Mouse (Mus musculus) lung, embryonic 16.5 days (tissue): Measurements from ENCODE around the gene Npas1. TPM values are rescaled to one million over a fixed set of nuclear protein-coding genes. Genes with fewer than 3 reads are reported as not detected.

Source experiments
- ATAC-seq: fragments of 200-750 bp; cut with Nextera tagmentation; 2 replicates; pipeline ENCODE4 v1.8.0; 2017; ENCODE audit warnings: low read depth, mild to moderate bottlenecking, moderate library complexity
- H3K27ac ChIP-seq: fragments of 300-500 bp; sonication (generic); 2 replicates; pipeline ENCODE4 v1.5.1; 2014; ENCODE audit warnings: mild to moderate bottlenecking, control low read depth, low read length
- H3K27me3 ChIP-seq: fragments of 300-500 bp; sonication (generic); 2 replicates; pipeline ENCODE4 v1.6.1; 2014; ENCODE audit warnings: low read depth, low read length, mixed read lengths; ENCODE audit not compliant: control insufficient read depth, insufficient read depth
- H3K36me3 ChIP-seq: fragments of 300-500 bp; sonication (generic); 2 replicates; pipeline ENCODE4 v1.6.1; 2014; ENCODE audit warnings: low read length; ENCODE audit not compliant: control insufficient read depth, insufficient read depth
- H3K4me1 ChIP-seq: fragments of 300-500 bp; sonication (generic); replicated peaks from 2 replicates; pipeline ENCODE4 v1.6.1; 2014; ENCODE audit warnings: low read length, mixed read lengths; ENCODE audit not compliant: control insufficient read depth, insufficient read depth
- H3K4me2 ChIP-seq: fragments of 300-500 bp; sonication (generic); 2 replicates; pipeline ENCODE4 v1.6.1; 2014; ENCODE audit warnings: low read depth, low read length, control low read depth
- H3K4me3 ChIP-seq: fragments of 300-500 bp; sonication (generic); 2 replicates; pipeline ENCODE4 v1.5.1; 2014; ENCODE audit warnings: mild to moderate bottlenecking, low read length, control low read depth
- H3K9ac ChIP-seq: fragments of 300-500 bp; sonication (generic); 2 replicates; pipeline ENCODE4 v1.6.1; 2014; ENCODE audit warnings: low read length, control low read depth
- H3K9me3 ChIP-seq: fragments of 300-500 bp; sonication (generic); 2 replicates; pipeline ENCODE4 v1.6.1; 2016; ENCODE audit warnings: low read length; ENCODE audit not compliant: control insufficient read depth
- WGBS: fragments of 180-500 bp; shearing (Covaris S2); extraction: QIAGEN DNeasy Blood & Tissue Kit; methylation state at CpG from one replicate; pipeline ENCODE4 v1.1.7; 2014; 5-methylcytosine and 5-hydroxymethylcytosine counted together
- polyA plus RNA-seq: library from polyadenylated mRNA; unstranded; fragments of >200 nt; fragmentation: Nextera tagmentation; extraction: Ambion mirVana; gene quantifications from 2 replicates; pipeline ENCODE4 v1.2.1, GENCODE M21; 2015

Npas1 gene
- polyA plus RNA-seq, 1 experiment from 2014 or later, result 0.39 TPM

GRCm38 (mm10) chr7:16499671-16500104 lies 22.2 kb upstream of the Npas1 start:
- Histone ChIP-seq H3K27me3 (no peaks in the 10 kb centered on the region), H3K4me2 (no peak overlapping the region), H3K4me3 (no peak overlapping the region), H3K9me3 (no peaks in the 10 kb centered on the region), H3K9ac (no peak overlapping the region), H3K4me1 (no peaks in the 10 kb centered on the region), H3K27ac (no peak overlapping the region), H3K36me3 (peaks cover 24% of the 10 kb centered on the region)
- 94% methylated on average over 6 of the region's 6 CpGs for WGBS
- ATAC-seq, result no peak

DNA sequence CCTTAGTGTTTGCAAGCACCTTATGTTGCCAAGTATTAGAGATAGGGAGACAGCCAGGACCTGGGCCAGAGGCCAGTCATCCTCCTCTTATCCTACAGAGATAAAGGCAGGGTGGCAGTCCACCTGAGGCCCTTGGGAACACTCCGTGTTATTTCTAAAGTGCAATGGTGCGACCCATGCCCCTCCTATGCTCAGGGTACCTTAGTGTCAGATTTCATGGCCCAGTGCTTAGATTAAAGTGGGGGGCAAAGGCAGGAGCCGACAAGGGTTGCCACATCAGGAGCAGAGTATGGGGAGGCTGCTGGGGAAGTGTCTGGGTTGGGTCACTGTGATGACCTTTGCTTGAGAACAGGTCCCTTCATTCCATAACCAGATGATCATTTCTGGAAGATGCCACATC lies 18.7 kb upstream of the Npas1 start:
- no peak overlapping the region for H3K4me2 ChIP-seq
- H3K9me3 ChIP-seq, result no peaks in the 10 kb centered on the region
- H3K27ac ChIP-seq, result no peak overlapping the region
- no peaks in the 10 kb centered on the region for H3K27me3 ChIP-seq
- WGBS, result 64% methylated on average over 3 of the region's 3 CpGs
- no peak overlapping the region for H3K9ac ChIP-seq
- ATAC-seq, result no peak
- H3K36me3 ChIP-seq, result peaks cover 20% of the 10 kb centered on the region
- H3K4me3 ChIP-seq, result no peak overlapping the region
- no peaks in the 10 kb centered on the region for H3K4me1 ChIP-seq

DNA sequence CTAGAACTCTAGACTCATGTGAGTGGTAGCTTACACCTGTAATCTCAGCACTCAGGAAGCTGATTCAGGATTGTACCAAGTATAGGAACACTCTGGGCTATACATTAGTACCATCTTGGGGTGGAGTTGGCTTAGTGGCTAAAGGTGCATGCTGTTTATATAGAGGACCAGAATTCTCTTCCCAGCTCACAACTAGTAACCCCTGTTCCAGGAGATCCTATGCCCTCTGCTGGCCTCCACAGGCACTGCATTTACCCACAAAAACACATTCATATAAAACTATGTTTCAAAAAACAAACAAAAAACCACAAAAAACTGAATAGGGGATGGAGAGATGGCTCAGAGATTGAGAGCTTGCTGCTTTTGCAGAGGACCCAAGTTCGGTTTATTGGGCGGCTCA lies 15.8 kb upstream of the Npas1 start:
- H3K36me3 ChIP-seq, result peaks cover 18% of the 10 kb centered on the region
- no peak overlapping the region for H3K27ac ChIP-seq
- H3K4me3 ChIP-seq, result no peak overlapping the region
- no peaks in the 10 kb centered on the region for H3K27me3 ChIP-seq
- H3K9me3 ChIP-seq, result no peaks in the 10 kb centered on the region
- no peak overlapping the region for H3K4me2 ChIP-seq
- no peaks in the 10 kb centered on the region for H3K4me1 ChIP-seq
- ATAC-seq, result peak; percentile 24; the same call in 1 of the 2 replicates
- WGBS, result 34% methylated on average over 2 of the region's 2 CpGs
- H3K9ac ChIP-seq, result no peak overlapping the region

DNA sequence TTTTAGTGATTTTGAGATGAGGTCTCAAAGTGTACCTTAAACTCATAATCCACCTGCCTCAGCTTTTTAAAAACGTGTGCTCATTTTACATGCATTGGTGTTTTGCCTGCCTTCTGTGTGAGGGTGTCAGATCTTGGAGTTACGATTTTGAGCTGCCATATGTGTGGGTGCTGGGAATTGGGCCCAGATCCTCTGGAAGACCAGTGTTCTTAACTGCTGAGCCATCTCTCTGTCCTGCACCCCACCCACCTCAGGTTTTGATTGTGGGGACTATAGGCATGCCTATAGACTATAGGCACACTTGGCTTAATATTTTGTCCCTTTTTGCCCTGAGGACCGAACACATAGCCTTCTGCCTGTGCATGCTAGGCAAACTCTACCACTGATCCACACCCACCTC lies 14.7 kb upstream of the Npas1 start:
- H3K36me3 ChIP-seq, result peaks cover 10% of the 10 kb centered on the region
- H3K4me2 ChIP-seq, result no peak overlapping the region
- no peaks in the 10 kb centered on the region for H3K4me1 ChIP-seq
- no peak for ATAC-seq
- no peak overlapping the region for H3K9ac ChIP-seq
- H3K27ac ChIP-seq, result no peak overlapping the region
- 63% methylated on average over 3 of the region's 3 CpGs for WGBS
- no peaks in the 10 kb centered on the region for H3K27me3 ChIP-seq
- H3K4me3 ChIP-seq, result no peak overlapping the region
- no peaks in the 10 kb centered on the region for H3K9me3 ChIP-seq

- Histone ChIP-seq H3K27ac (no peak overlapping the region), H3K4me1 (no peaks in the 10 kb centered on the region), H3K9me3 (no peaks in the 10 kb centered on the region), H3K36me3 (peaks cover 5% of the 10 kb centered on the region; the same call in 1 of the 2 replicates), H3K4me3 (no peak overlapping the region), H3K9ac (no peak overlapping the region), H3K27me3 (no peaks in the 10 kb centered on the region), H3K4me2 (no peak overlapping the region)
- 41% methylated on average over 3 of the region's 3 CpGs for WGBS
- peak; percentile 35; the same call in 1 of the 2 replicates for ATAC-seq
These were observed 14.2 kb upstream of the Npas1 start for GRCm38 (mm10) chr7:16491759-16492158.

DNA sequence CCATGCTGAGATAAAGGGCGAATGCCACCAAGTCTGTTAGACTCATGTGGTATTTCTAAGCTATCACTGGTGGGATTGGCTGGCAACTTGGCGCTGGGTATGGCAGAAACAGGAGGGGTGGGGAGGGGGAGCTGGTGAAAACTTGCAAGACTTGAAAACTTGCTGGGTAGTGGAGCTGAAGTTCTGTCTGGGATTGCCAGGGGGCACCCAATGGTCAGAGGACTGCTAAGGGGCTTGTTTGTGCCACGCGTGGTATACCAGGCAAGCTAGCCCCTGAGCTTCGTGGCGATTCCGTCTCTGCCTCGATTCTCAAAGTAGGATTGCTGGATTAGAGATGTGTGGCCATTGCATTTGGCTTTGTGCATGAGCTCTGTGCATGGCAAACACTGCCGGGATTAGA lies 12.4 kb upstream of the Npas1 start:
- no peaks in the 10 kb centered on the region for H3K27me3 ChIP-seq
- WGBS, result 82% methylated on average over 9 of the region's 9 CpGs
- no peaks in the 10 kb centered on the region for H3K9me3 ChIP-seq
- ATAC-seq, result no peak
- H3K9ac ChIP-seq, result no peak overlapping the region
- H3K4me3 ChIP-seq, result no peak overlapping the region
- H3K27ac ChIP-seq, result no peak overlapping the region
- H3K36me3 ChIP-seq, result no peaks in the 10 kb centered on the region; the same call in 1 of the 2 replicates
- no peak overlapping the region for H3K4me2 ChIP-seq
- H3K4me1 ChIP-seq, result no peaks in the 10 kb centered on the region

DNA sequence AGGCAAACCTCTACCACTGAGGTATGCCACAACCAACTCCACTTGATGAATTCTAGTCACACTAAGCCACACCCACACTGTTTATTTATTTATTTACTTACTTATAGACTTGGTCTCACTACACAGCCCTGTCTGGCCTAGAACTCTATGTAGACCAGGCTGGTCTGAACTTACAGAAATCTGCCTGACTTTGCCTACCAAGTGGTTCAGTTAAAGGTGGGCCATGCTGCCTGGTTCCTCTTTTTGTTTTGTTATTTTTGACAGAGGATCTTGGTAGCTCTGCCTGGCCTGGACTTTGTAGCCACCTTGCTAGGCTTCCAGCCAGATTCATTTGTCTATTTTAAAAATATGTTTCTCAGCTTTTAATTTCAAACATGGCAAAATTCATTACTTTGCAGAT lies 11.3 kb upstream of the Npas1 start:
- Histone ChIP-seq H3K9ac (no peak overlapping the region), H3K27me3 (no peaks in the 10 kb centered on the region), H3K9me3 (no peaks in the 10 kb centered on the region), H3K4me3 (no peak overlapping the region), H3K4me1 (no peaks in the 10 kb centered on the region), H3K36me3 (no peaks in the 10 kb centered on the region), H3K27ac (no peak overlapping the region), H3K4me2 (no peak overlapping the region)
- ATAC-seq, result no peak

GRCm38 (mm10) chr7:16476600-16476989 lies 933 bp downstream of the Npas1 start:
- peaks cover 10% of the 10 kb centered on the region for H3K4me1 ChIP-seq
- H3K27ac ChIP-seq, result no peak overlapping the region
- peak overlapping the region; percentile 40 for H3K4me3 ChIP-seq
- no peaks in the 10 kb centered on the region for H3K36me3 ChIP-seq
- H3K4me2 ChIP-seq, result peak overlapping the region; percentile 60
- no peak overlapping the region for H3K9ac ChIP-seq
- H3K9me3 ChIP-seq, result no peaks in the 10 kb centered on the region
- H3K27me3 ChIP-seq, result peaks cover 55% of the 10 kb centered on the region
- ATAC-seq, result peak; percentile 20; the same call in 1 of the 2 replicates
- 2% methylated on average over 34 of the region's 34 CpGs for WGBS

DNA sequence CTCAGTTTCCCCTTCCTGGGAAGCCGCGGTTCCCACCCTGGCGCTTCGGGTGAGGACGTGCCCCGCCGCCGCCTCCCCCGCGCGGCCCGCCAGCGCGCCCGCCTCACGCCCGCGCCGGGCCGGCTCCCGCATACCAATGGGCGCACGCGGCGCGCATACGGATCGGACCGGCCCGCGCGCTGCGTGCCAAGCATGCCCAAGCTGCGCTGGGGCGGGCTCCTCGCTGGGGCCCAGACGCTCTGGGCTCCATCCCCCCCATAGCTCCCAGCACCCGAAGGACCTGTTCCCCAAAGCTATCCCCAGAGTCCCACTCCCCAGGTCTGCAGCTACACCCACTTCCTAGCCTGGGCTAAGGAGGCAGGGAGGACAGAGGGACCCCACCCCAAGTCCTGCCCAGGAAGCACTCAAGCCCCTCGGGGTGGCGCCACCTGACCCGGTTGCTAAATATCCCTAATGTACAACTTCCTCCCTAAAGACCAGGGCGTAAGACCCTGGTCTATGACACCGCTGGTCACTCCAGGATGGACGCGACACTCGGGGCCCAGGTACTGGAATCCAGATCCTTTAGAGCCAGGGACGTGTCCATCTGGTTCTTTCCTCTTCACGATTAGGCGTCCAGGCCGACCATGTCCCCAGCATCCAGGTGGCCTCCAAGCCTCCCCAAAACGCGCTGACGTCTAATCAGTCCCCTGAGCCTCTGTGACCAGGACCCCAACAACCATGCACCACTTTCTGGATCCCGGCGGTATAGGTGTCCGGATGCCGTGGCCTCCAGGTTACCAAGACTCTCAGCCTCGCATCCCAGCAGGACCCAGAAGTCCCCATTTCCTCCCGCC lies 1.5 kb downstream of the Npas1 start:
- H3K9ac ChIP-seq, result no peak overlapping the region
- H3K36me3 ChIP-seq, result no peaks in the 10 kb centered on the region
- H3K9me3 ChIP-seq, result no peaks in the 10 kb centered on the region
- H3K4me1 ChIP-seq, result peaks cover 10% of the 10 kb centered on the region
- 0 out of 2 replicates have a peak, but pooled peaks have one; percentile 24 for ATAC-seq
- peak overlapping the region; percentile 40 for H3K4me3 ChIP-seq
- H3K4me2 ChIP-seq, result peak overlapping the region; percentile 60
- WGBS, result 2% methylated on average over 50 of the region's 59 CpGs
- H3K27ac ChIP-seq, result no peak overlapping the region
- peaks cover 61% of the 10 kb centered on the region for H3K27me3 ChIP-seq
